Mouse (Mus musculus) liver, embryonic 16.5 days (tissue): ENCODE measurements around the gene Rnft2. TPM values are rescaled to one million over a fixed set of nuclear protein-coding genes. Genes with fewer than 3 reads are reported as not detected.

ENCODE experiments used
- ATAC-seq: fragments of 200-750 bp; cut with Nextera tagmentation; 2 replicates; pipeline ENCODE4 v1.8.0; 2017; ENCODE audit warnings: low read depth, mild to moderate bottlenecking, moderate number of reproducible peaks, moderate library complexity
- H3K27ac ChIP-seq: fragments of 300-500 bp; sonication (generic); 2 replicates; pipeline ENCODE4 v1.5.1; 2014; ENCODE audit warnings: mild to moderate bottlenecking, low read length
- H3K27me3 ChIP-seq: fragments of 300-500 bp; sonication (generic); 2 replicates; pipeline ENCODE4 v1.6.1; 2014; ENCODE audit warnings: low read depth, low read length, mixed read lengths; ENCODE audit not compliant: control insufficient read depth, insufficient read depth
- H3K36me3 ChIP-seq: fragments of 300-500 bp; sonication (generic); 2 replicates; pipeline ENCODE4 v1.6.1; 2014; ENCODE audit warnings: mild to moderate bottlenecking; ENCODE audit not compliant: control insufficient read depth, insufficient read depth
- H3K4me1 ChIP-seq: fragments of 300-500 bp; sonication (generic); 2 replicates; pipeline ENCODE4 v1.6.1; 2014; ENCODE audit warnings: low read depth, low read length, mixed read lengths; ENCODE audit not compliant: control insufficient read depth
- H3K4me2 ChIP-seq: fragments of 300-500 bp; sonication (generic); 2 replicates; pipeline ENCODE4 v1.6.1; 2014; ENCODE audit warnings: low read depth, low read length, mixed read lengths
- H3K4me3 ChIP-seq: fragments of 300-500 bp; sonication (generic); 2 replicates; pipeline ENCODE4 v1.5.1; 2014; ENCODE audit warnings: low read depth, mild to moderate bottlenecking, low read length
- H3K9ac ChIP-seq: fragments of 300-500 bp; sonication (generic); 2 replicates; pipeline ENCODE4 v1.6.1; 2014; ENCODE audit warnings: low read depth, low read length
- H3K9me3 ChIP-seq: fragments of 300-500 bp; sonication (generic); replicated peaks from 2 replicates; pipeline ENCODE4 v1.6.1; 2016; ENCODE audit warnings: low read length; ENCODE audit not compliant: control insufficient read depth
- WGBS: fragments of 180-500 bp; shearing (Covaris S2); extraction: QIAGEN DNeasy Blood & Tissue Kit; methylation state at CpG from one replicate; pipeline ENCODE4 v1.1.7; 2014; ENCODE audit not compliant: insufficient replicate concordance; 5-methylcytosine and 5-hydroxymethylcytosine counted together
- polyA plus RNA-seq: library from polyadenylated mRNA; unstranded; fragments of >200 nt; fragmentation: Nextera tagmentation; extraction: Ambion mirVana; gene quantifications from 2 replicates; pipeline ENCODE4 v1.2.1, GENCODE M21; 2015

Rnft2 gene
- polyA plus RNA-seq, 1 experiment from 2014 or later = 0.19 TPM

- 66% methylated on average over 4 of the region's 4 CpGs for WGBS
- no peak for ATAC-seq
Measured at GRCm38 (mm10) chr5:118144327-118144726, 100.6 kb downstream of the Rnft2 start.

GRCm38 (mm10) chr5:118143211-118144026 is 101.5 kb downstream of the Rnft2 start:
- no peaks in the 10 kb centered on the region for H3K27me3 ChIP-seq
- WGBS = 68% methylated on average over 12 of the region's 12 CpGs
- H3K4me1 ChIP-seq = no peaks in the 10 kb centered on the region; the same call in 1 of the 2 replicates
- peaks cover 4% of the 10 kb centered on the region; the same call in 1 of the 2 replicates for H3K36me3 ChIP-seq
- ATAC-seq = no peak
- no peak overlapping the region for H3K4me3 ChIP-seq
- no peak overlapping the region for H3K4me2 ChIP-seq
- H3K9ac ChIP-seq = no peak overlapping the region
- no peak overlapping the region for H3K27ac ChIP-seq
- no peaks in the 10 kb centered on the region for H3K9me3 ChIP-seq

More at GRCm38 (mm10) chr5:118144327-118144726, 100.6 kb downstream of the Rnft2 start:
- Histone ChIP-seq H3K4me1 (no peaks in the 10 kb centered on the region; the same call in 1 of the 2 replicates), H3K4me3 (no peak overlapping the region), H3K4me2 (no peak overlapping the region), H3K9ac (no peak overlapping the region), H3K27me3 (no peaks in the 10 kb centered on the region), H3K27ac (no peak overlapping the region), H3K36me3 (peaks cover 4% of the 10 kb centered on the region; the same call in 1 of the 2 replicates), H3K9me3 (no peaks in the 10 kb centered on the region)

GRCm38 (mm10) chr5:118142471-118142870 is 102.4 kb downstream of the Rnft2 start:
- Histone ChIP-seq H3K4me2 (no peak overlapping the region), H3K27ac (no peak overlapping the region), H3K27me3 (no peaks in the 10 kb centered on the region), H3K36me3 (peaks cover 4% of the 10 kb centered on the region; the same call in 1 of the 2 replicates), H3K9me3 (no peaks in the 10 kb centered on the region), H3K9ac (no peak overlapping the region), H3K4me1 (no peaks in the 10 kb centered on the region; the same call in 1 of the 2 replicates), H3K4me3 (no peak overlapping the region)
- 72% methylated on average over 8 of the region's 8 CpGs for WGBS
- ATAC-seq = no peak

Other genes with a start within 250 kb of the Rnft2 start
- gene Tesc, start 217.4 kb downstream of the Rnft2 start, polyA plus RNA-seq = 1.3 and 1.9 TPM in 2 replicates
- 6.5 and 7.9 TPM in 2 replicates for gene Fbxw8, start 89.7 kb downstream of the Rnft2 start, polyA plus RNA-seq
- not detected in 2 replicates for gene Hrk, start 80.5 kb downstream of the Rnft2 start, polyA plus RNA-seq
- 1.2 and 1.3 TPM in 2 replicates for gene 2410131K14Rik, start 111 bp upstream of the Rnft2 start, polyA plus RNA-seq